Mouse (Mus musculus) lung, adult 2 months (tissue): Measurements from ENCODE around the gene Leng8.

Source experiments
- CTCF ChIP-seq: fragments of 200-500 bp; IDR thresholded peaks from 2 replicates; pipeline ENCODE4 v1.5.1; 2011; ENCODE audit warnings: mild to moderate bottlenecking, low read length, control low read depth; ENCODE audit not compliant: insufficient read depth
- POLR2A ChIP-seq: fragments of 200-500 bp; IDR thresholded peaks from 2 replicates; pipeline ENCODE4 v1.6.1; 2011; ENCODE audit warnings: low read depth, mild to moderate bottlenecking, control low read depth, low read length, borderline replicate concordance; ENCODE audit errors: extremely low read depth

DNA sequence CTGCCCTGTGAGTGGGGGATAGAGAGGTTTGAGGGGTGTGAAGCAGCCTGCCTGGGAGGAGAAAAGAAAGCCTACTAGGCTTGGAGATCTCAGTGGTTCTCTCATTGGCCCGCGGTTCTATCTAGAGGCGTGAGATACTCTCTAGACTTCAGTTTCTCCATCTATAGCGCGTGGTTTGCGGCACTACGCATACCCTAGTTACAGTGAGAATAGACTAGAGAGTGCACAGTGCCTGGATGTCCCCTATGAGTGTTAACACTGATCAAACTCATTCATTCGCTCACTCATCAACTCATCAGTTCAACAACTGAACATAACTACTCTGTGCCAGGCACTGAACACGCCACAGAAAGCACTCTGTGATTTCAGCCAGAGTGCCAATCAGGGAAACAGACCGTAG lies 14.1 kb upstream of the Leng8 start:
- TF ChIP-seq CTCF (no peak), POLR2A (no peak)
